Mouse (Mus musculus): ENCODE data around the gene Clcn1.

The Clcn1 gene

GRCm38 (mm10) chr6:42364607-42365006, 78.1 kb downstream of the Clcn1 start:
- DNase-seq (ENCODE audit: low spot score): no peak

GRCm38 (mm10) chr6:42365215-42365614, 78.7 kb downstream of the Clcn1 start:
- DNase-seq (ENCODE audit: low spot score): no peak

Measured in urinary bladder, postnatal 25 days (tissue).